Comparison of ENCODE assay signal across 28 mouse cellular contexts in genomic region chr1:69461191-69461590, GRCm38 (mm10).
A peak's percentile ranks its signal among the peaks of the same experiment; 100 is the strongest.
DNase-seq lines count a peak whose midpoint lies in the region; ATAC-seq and TF ChIP-seq lines count a peak whose summit lies in the region.
"Had no signal": no experiment of that assay in that cellular context is flagged by ENCODE, and none has a peak within 500 bp of the region (broad histone marks: within the 10 kb centered on the region; RNA-seq: fewer than 3 reads in every experiment).

No protein-coding gene starts in this region.

- peak; percentile 41 for DNase-seq in adrenal gland, adult 2 months
- DNase-seq in adrenal gland, postnatal 25 days, result no peak
- DNase-seq in MEL (ENCODE audit: low read depth, low spot score), result peak; percentile 5
- peak; percentile 36 for DNase-seq in fibroblast of lung, adult 2 months (ENCODE audit: low read depth)
- DNase-seq in left cerebral cortex, postnatal 14 days (ENCODE audit: low spot score in 2 of 2), result no peak
- no peak for DNase-seq in embryonic facial prominence, embryonic 10.5 days (ENCODE audit: low spot score)
- no peak for DNase-seq in left cerebral cortex, adult 9 months (ENCODE audit: low spot score in 2 of 2)
- DNase-seq: cerebellum, adult 8-10 months; cerebellum, postnatal 25 days; forebrain, postnatal 0 days; gastrocnemius, postnatal 10 days; heart, postnatal 36 days; kidney, adult 11 months; kidney, postnatal 25 days; left cerebral cortex, postnatal 4 days; liver, embryonic 13.5 days; lung, adult 18-20 months; lung, postnatal 4 days; right cerebral cortex, postnatal 14 days had no signal

- no peak for TF ChIP-seq EP300 in MEL (IDR thresholded peaks at IDR 0.05; ENCODE audit: low read depth in 1 of 2, low read length in 2 of 2)

- no peaks in the 10 kb centered on the region for H3K79me2 ChIP-seq in MEL (ENCODE audit: control insufficient read depth, insufficient read depth, low read length, poor library complexity)

- 85% methylated on average over 3 of the region's 3 CpGs for WGBS in hindbrain, embryonic 12.5 days
- WGBS in embryonic facial prominence, embryonic 10.5 days, result 92% methylated on average over 3 of the region's 3 CpGs

- H3K4me1 ChIP-seq in MEL (ENCODE audit: control insufficient read depth in 1 of 2, insufficient read depth in 2 of 2, low read length in 2 of 2), result no peaks in the 10 kb centered on the region
- no peaks in the 10 kb centered on the region for H3K4me1 ChIP-seq in hindbrain, embryonic 12.5 days
- H3K4me1 ChIP-seq in embryonic facial prominence, embryonic 10.5 days, result peaks cover 4% of the 10 kb centered on the region; the same call in 1 of the 2 replicates
- H3K4me1 ChIP-seq: embryonic facial prominence, embryonic 12.5 days; forebrain, embryonic 10.5 days; hindbrain, embryonic 13.5 days; liver, embryonic 13.5 days; megakaryocyte, embryonic 14.5 days; midbrain, embryonic 12.5 days; neural tube, embryonic 13.5 days had no signal

- no peaks in the 10 kb centered on the region for H3K36me3 ChIP-seq in MEL (ENCODE audit: control insufficient read depth in 1 of 2, insufficient read depth in 2 of 2, low read length in 2 of 2)
- H3K36me3 ChIP-seq in hindbrain, embryonic 12.5 days, result no peaks in the 10 kb centered on the region
- H3K36me3 ChIP-seq in embryonic facial prominence, embryonic 10.5 days (replicated peaks), result no peaks in the 10 kb centered on the region
- H3K36me3 ChIP-seq: embryonic facial prominence, embryonic 12.5 days; forebrain, embryonic 10.5 days; heart, embryonic 15.5 days; hindbrain, embryonic 13.5 days; liver, embryonic 13.5 days; midbrain, embryonic 12.5 days; neural tube, embryonic 13.5 days had no signal

- intact Hi-C loops in left cerebral cortex, postnatal 14 days (cut with DNase I), result no loop called here

- no peaks in the 10 kb centered on the region for H3K27me3 ChIP-seq in MEL (ENCODE audit: control insufficient read depth in 1 of 2, insufficient read depth in 2 of 2, low read length in 2 of 2)
- no peaks in the 10 kb centered on the region for H3K27me3 ChIP-seq in hindbrain, embryonic 12.5 days
- H3K27me3 ChIP-seq in embryonic facial prominence, embryonic 10.5 days (replicated peaks; ENCODE audit: low read depth, poor library complexity, severe bottlenecking), result no peaks in the 10 kb centered on the region
- H3K27me3 ChIP-seq: embryonic facial prominence, embryonic 12.5 days; heart, embryonic 15.5 days; hindbrain, embryonic 13.5 days; liver, embryonic 13.5 days; megakaryocyte, embryonic 14.5 days; midbrain, embryonic 12.5 days; neural tube, embryonic 13.5 days had no signal

- no peak overlapping the region for H3K27ac ChIP-seq in MEL (ENCODE audit: control insufficient read depth, low read depth, low read length)
- H3K27ac ChIP-seq in hindbrain, embryonic 12.5 days, result no peak overlapping the region
- H3K27ac ChIP-seq in embryonic facial prominence, embryonic 10.5 days (replicated peaks), result no peak overlapping the region
- H3K27ac ChIP-seq: embryonic facial prominence, embryonic 12.5 days; forebrain, embryonic 10.5 days; heart, embryonic 15.5 days; hindbrain, embryonic 13.5 days; liver, embryonic 13.5 days; midbrain, embryonic 12.5 days; neural tube, embryonic 13.5 days had no signal

- no peak overlapping the region for H3K9ac ChIP-seq in MEL (ENCODE audit: control insufficient read depth, low read depth, low read length, poor library complexity, severe bottlenecking)
- no peak overlapping the region for H3K9ac ChIP-seq in hindbrain, embryonic 12.5 days
- H3K9ac ChIP-seq: embryonic facial prominence, embryonic 12.5 days; forebrain, postnatal 0 days; heart, embryonic 15.5 days; hindbrain, embryonic 13.5 days; liver, embryonic 13.5 days; midbrain, embryonic 12.5 days; neural tube, embryonic 13.5 days had no signal

- no peak overlapping the region for H3K4me2 ChIP-seq in hindbrain, embryonic 12.5 days (replicated peaks)
- H3K4me2 ChIP-seq: embryonic facial prominence, embryonic 12.5 days; heart, embryonic 15.5 days; hindbrain, embryonic 13.5 days; liver, embryonic 13.5 days; midbrain, embryonic 12.5 days; neural tube, embryonic 13.5 days had no signal

- no peak for TF ChIP-seq POLR2A in MEL (IDR thresholded peaks at IDR 0.05; ENCODE audit: control insufficient read depth in 1 of 2, insufficient read depth in 1 of 2, low read depth in 1 of 2, low read length in 2 of 2, poor library complexity in 1 of 2)

- no peaks in the 10 kb centered on the region for H3K9me3 ChIP-seq in MEL (replicated peaks; ENCODE audit: insufficient read depth, low read length)
- no peaks in the 10 kb centered on the region for H3K9me3 ChIP-seq in hindbrain, embryonic 12.5 days (replicated peaks)
- no peaks in the 10 kb centered on the region for H3K9me3 ChIP-seq in embryonic facial prominence, embryonic 10.5 days
- H3K9me3 ChIP-seq: embryonic facial prominence, embryonic 12.5 days; forebrain, embryonic 10.5 days; heart, embryonic 15.5 days; hindbrain, embryonic 13.5 days; liver, embryonic 13.5 days; megakaryocyte, embryonic 14.5 days; midbrain, embryonic 12.5 days; neural tube, embryonic 13.5 days had no signal

- no peak overlapping the region for H3K4me3 ChIP-seq in MEL (ENCODE audit: control insufficient read depth in 1 of 2, insufficient read depth in 1 of 2, low read depth in 2 of 2, low read length in 2 of 2)
- H3K4me3 ChIP-seq in hindbrain, embryonic 12.5 days, result no peak overlapping the region
- no peak overlapping the region for H3K4me3 ChIP-seq in embryonic facial prominence, embryonic 10.5 days
- H3K4me3 ChIP-seq: embryonic facial prominence, embryonic 12.5 days; forebrain, embryonic 10.5 days; heart, embryonic 15.5 days; hindbrain, embryonic 13.5 days; liver, embryonic 13.5 days; megakaryocyte, embryonic 14.5 days; midbrain, embryonic 12.5 days; neural tube, embryonic 13.5 days had no signal

- no peak for TF ChIP-seq CTCF in MEL (IDR thresholded peaks at IDR 0.05 in 2 of 3, conservative IDR thresholded peaks at IDR 0.05 in 1 of 3; ENCODE audit: control insufficient read depth in 1 of 3, insufficient read depth in 1 of 3, low read depth in 2 of 3, low read length in 3 of 3, poor library complexity in 1 of 3, severe bottlenecking in 1 of 3)

- TF ChIP-seq RAD21 in MEL (IDR thresholded peaks at IDR 0.05; ENCODE audit: low read depth, low read length), result no peak

- ATAC-seq in hindbrain, embryonic 12.5 days (ENCODE audit: low FRiP score), result no peak
- ATAC-seq: forebrain, postnatal 0 days; lung, postnatal 0 days had no signal

TF ChIP-seq in MEL, 35 proteins besides CTCF, POLR2A, EP300 and RAD21:
- TF ChIP-seq MYC (IDR thresholded peaks at IDR 0.05; ENCODE audit: low read depth, low read length) (no peak), CHD1 (IDR thresholded peaks at IDR 0.05; ENCODE audit: low read depth, low read length) (no peak), NELFE (IDR thresholded peaks at IDR 0.05; ENCODE audit: low read depth, low read length) (no peak)

Comparison
In these comparisons a context has a peak if more than half of its experiments do, and no peak if none do; other contexts are left out.
1. DNase-seq: peak in adrenal gland, adult 2 months (single experiment), MEL (single experiment) and fibroblast of lung, adult 2 months (single experiment); none in adrenal gland, postnatal 25 days (single experiment), left cerebral cortex, postnatal 14 days (0 of 2), embryonic facial prominence, embryonic 10.5 days (single experiment) and left cerebral cortex, adult 9 months (0 of 2).